Mouse (Mus musculus) lung, postnatal 0 days (tissue): ENCODE results near the gene Nkx2-5. TPM values are rescaled to one million over a fixed set of nuclear protein-coding genes. Genes with fewer than 3 reads are reported as not detected.

Source experiments
- ATAC-seq: fragments of 200-750 bp; cut with Nextera tagmentation; 2 replicates; pipeline ENCODE4 v1.8.0; 2017; ENCODE audit warnings: moderate library complexity
- DNase-seq: peaks from one replicate; pipeline ENCODE4 v3.0.0-alpha.2; 2016; ENCODE audit warnings: low spot score
- H3K27ac ChIP-seq: fragments of 300-500 bp; sonication (generic); 2 replicates; pipeline ENCODE4 v1.5.1; 2014; ENCODE audit warnings: antibody characterized with exemption, mild to moderate bottlenecking, low read length, mixed read lengths
- H3K27me3 ChIP-seq: fragments of 300-500 bp; sonication (generic); replicated peaks from 2 replicates; pipeline ENCODE4 v1.6.1; 2014; ENCODE audit warnings: low read length, mixed read lengths; ENCODE audit not compliant: insufficient read depth
- H3K36me3 ChIP-seq: fragments of 300-500 bp; sonication (generic); 2 replicates; pipeline ENCODE4 v1.6.1; 2014; ENCODE audit warnings: low read length, mixed read lengths; ENCODE audit not compliant: insufficient read depth
- H3K4me1 ChIP-seq: fragments of 300-500 bp; sonication (generic); 2 replicates; pipeline ENCODE4 v1.6.1; 2014; ENCODE audit warnings: antibody characterized with exemption, low read depth, low read length, mixed read lengths; ENCODE audit not compliant: insufficient read depth
- H3K4me2 ChIP-seq: fragments of 300-500 bp; sonication (generic); replicated peaks from 2 replicates; pipeline ENCODE4 v1.6.1; 2014; ENCODE audit warnings: low read depth, mild to moderate bottlenecking, low read length, moderate library complexity, mixed read lengths
- H3K4me3 ChIP-seq: fragments of 300-500 bp; sonication (generic); 2 replicates; pipeline ENCODE4 v1.5.1; 2014; ENCODE audit warnings: low read depth, low read length
- H3K9ac ChIP-seq: fragments of 300-500 bp; sonication (generic); replicated peaks from 2 replicates; pipeline ENCODE4 v1.6.1; 2014; ENCODE audit warnings: low read depth, mild to moderate bottlenecking
- H3K9me3 ChIP-seq: fragments of 300-500 bp; sonication (generic); 2 replicates; pipeline ENCODE4 v1.6.1; 2016; ENCODE audit warnings: low read length, mixed read lengths
- CTCF ChIP-seq: IDR thresholded peaks from 2 replicates; pipeline ENCODE4 v1.5.1; 2016; ENCODE audit warnings: antibody characterized with exemption, mild to moderate bottlenecking
- EP300 ChIP-seq: IDR thresholded peaks from 2 replicates; pipeline ENCODE4 v1.6.1; 2016; ENCODE audit warnings: antibody characterized with exemption, mild to moderate bottlenecking, control low read depth
- WGBS: fragments of 180-500 bp; shearing (Covaris S2); extraction: QIAGEN DNeasy Blood & Tissue Kit; methylation state at CpG from one replicate; pipeline ENCODE4 v1.1.7; 2014; 5-methylcytosine and 5-hydroxymethylcytosine counted together
- polyA plus RNA-seq: library from polyadenylated mRNA; unstranded; fragments of >200 nt; fragmentation: Nextera tagmentation; extraction: Ambion mirVana; gene quantifications from 2 replicates; pipeline ENCODE4 v1.2.1, GENCODE M21; 2015

Nkx2-5 gene
- polyA plus RNA-seq, 1 experiment from 2014 or later = 0.38 TPM

DNA sequence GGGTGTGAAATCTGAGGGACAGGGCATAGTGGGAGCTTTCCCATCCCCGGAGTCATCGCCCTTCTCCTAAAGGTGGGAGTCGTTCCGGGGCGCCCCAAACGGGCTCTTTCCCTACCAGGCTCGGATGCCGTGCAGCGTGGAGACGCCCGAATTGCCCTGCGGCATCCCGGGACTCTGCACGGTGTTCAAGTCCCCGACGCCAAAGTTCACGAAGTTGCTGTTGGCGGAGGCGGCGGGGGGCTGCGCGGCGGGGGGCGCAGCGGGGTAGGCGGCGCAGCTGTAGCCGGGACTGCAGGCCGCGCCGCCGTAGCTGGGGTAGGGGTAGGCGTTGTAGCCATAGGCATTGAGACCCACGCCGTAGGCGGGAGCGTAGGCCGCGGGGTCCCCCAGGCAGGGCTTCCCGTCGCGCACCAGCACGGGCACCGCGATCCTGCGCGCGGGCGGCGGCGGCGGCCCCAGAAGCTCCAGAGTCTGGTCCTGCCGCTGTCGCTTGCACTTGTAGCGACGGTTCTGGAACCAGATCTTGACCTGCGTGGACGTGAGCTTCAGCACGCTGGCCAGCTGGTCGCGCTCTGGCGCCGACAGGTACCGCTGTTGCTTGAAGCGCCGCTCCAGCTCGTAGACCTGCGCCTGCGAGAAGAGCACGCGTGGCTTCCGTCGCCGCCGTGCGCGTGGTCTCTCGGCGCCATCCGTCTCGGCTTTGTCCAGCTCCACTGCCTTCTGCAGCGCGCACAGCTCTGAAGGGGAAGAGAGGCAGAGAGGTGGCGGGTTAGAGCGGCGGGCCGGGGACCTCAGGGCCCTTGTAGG, 5.7 kb downstream of the Nkx2-5 start:
- H3K4me3 ChIP-seq = peak overlapping the region; percentile 14; the same call in 1 of the 2 replicates
- no peak for DNase-seq
- no peaks in the 10 kb centered on the region for H3K36me3 ChIP-seq
- no peaks in the 10 kb centered on the region for H3K9me3 ChIP-seq
- no peak for ATAC-seq
- H3K4me1 ChIP-seq = no peaks in the 10 kb centered on the region; the same call in 1 of the 2 replicates
- 1% methylated on average over 58 of the region's 87 CpGs for WGBS
- peaks cover 86% of the 10 kb centered on the region for H3K27me3 ChIP-seq
- no peak overlapping the region for H3K27ac ChIP-seq
- TF ChIP-seq CTCF = no peak
- no peak overlapping the region for H3K9ac ChIP-seq
- 0 out of 2 replicates have a peak overlapping the region, but pooled peaks have one; percentile 25 for H3K4me2 ChIP-seq

DNA sequence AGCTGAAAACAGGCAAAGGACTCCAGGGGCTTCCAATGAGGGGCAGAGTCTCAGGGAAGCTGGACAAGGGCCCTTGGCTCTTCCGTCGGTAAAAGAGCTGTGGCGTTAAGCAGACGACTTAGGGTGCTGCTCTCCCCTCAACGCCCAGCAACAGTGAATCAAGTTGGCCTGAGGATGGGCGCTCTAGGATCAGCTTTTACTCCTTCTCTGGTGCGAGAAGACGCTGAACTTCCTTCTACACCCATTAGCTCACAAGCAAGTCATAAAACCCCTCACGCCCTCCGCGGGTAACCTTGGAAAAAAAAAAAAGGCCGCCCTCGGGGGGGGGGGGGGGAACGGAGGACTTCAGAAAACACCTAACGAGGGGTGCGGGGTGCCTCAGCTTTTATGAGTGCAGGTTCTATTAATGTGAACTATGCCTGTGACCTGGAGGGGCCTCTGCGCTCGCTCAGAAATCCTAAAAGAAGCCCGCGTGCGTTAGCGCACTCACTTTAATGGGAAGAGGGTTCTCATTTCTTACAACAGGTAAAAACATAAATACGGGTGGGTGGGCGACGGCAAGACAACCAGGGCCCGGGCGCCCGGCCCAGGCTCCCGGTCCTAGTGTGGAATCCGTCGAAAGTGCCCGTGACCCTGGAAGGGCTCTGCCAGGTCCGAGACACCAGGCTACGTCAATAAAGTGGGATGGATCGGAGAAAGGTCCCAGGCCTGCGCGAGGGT, 6.5 kb downstream of the Nkx2-5 start:
- H3K9me3 ChIP-seq = no peaks in the 10 kb centered on the region
- TF ChIP-seq CTCF = no peak
- TF ChIP-seq EP300 = no peak
- no peak overlapping the region for H3K27ac ChIP-seq
- no peaks in the 10 kb centered on the region for H3K36me3 ChIP-seq
- WGBS = 4% methylated on average over 36 of the region's 37 CpGs
- H3K4me3 ChIP-seq = 0 out of 2 replicates have a peak overlapping the region, but pooled peaks have one; percentile 14
- DNase-seq = no peak
- H3K9ac ChIP-seq = no peak overlapping the region
- ATAC-seq = no peak
- H3K4me2 ChIP-seq = no peak overlapping the region
- peaks cover 88% of the 10 kb centered on the region for H3K27me3 ChIP-seq
- no peaks in the 10 kb centered on the region; the same call in 1 of the 2 replicates for H3K4me1 ChIP-seq

DNA sequence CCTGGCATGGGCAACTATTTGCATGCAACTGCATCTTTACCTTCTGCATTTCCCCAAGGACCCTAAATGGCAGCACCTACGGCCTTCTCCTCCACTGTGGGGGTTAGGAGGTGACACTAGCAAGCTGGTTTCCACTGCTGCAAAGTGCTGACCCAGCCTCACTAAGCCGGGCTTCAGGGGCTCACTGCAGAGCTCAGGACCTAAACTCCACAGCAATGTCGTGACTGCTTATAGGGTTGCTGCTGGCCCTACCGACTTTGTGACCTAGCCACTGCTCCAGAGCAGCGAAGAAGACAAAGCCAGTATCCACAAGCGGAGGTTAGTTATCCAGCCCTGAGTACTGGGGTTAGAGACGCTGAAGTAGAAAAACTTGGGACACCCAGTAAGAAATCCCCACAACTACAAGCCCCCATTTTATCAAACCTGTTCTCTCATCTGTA, 7.2 kb downstream of the Nkx2-5 start:
- peaks cover 82% of the 10 kb centered on the region for H3K27me3 ChIP-seq
- H3K9ac ChIP-seq = no peak overlapping the region
- H3K9me3 ChIP-seq = no peaks in the 10 kb centered on the region
- ATAC-seq (no peak), DNase-seq (no peak)
- no peak for TF ChIP-seq EP300
- no peak for TF ChIP-seq CTCF
- WGBS = 14% methylated on average over 7 of the region's 7 CpGs
- H3K4me3 ChIP-seq = no peak overlapping the region
- H3K36me3 ChIP-seq = no peaks in the 10 kb centered on the region
- H3K27ac ChIP-seq = no peak overlapping the region
- H3K4me2 ChIP-seq = no peak overlapping the region
- no peaks in the 10 kb centered on the region; the same call in 1 of the 2 replicates for H3K4me1 ChIP-seq

DNA sequence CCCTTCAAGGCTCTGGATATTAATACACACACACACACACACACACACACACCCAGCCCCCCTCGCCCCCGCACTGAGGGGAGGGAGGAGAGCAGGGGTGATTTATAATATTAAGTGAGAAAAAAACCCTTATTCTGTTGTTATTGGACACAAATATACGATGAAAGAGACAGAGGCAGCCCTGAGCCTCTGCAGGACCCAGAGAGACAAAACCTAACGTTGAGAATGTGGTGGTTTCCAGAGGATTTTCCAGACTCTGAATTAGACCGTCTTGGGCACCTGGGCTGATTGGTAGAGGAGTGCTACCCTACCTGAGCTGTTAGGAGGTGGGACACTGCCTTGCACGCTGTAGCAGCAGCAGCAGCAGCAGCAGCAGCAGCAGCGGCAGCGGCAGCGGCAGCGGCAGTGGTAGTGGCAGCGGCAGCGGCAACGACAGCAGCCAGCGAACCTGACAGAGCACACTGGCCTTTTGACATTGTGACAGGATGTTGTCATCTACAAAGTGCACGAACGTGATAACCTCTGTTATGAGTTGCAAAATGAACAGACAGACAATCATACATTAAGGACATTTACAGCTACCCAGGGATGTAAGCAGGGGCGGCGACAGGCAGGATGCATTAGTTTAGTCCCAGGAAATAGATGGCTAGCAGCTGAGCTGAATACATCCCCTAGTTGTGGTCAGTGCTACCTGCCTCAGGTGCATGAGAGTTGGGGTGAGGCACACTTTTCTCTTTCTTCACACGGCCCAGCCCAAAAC, 7.8 kb downstream of the Nkx2-5 start:
- Histone ChIP-seq H3K4me2 (no peak overlapping the region), H3K9ac (no peak overlapping the region), H3K36me3 (no peaks in the 10 kb centered on the region), H3K27me3 (peaks cover 76% of the 10 kb centered on the region), H3K9me3 (no peaks in the 10 kb centered on the region), H3K4me3 (no peak overlapping the region), H3K27ac (no peak overlapping the region), H3K4me1 (no peaks in the 10 kb centered on the region; the same call in 1 of the 2 replicates)
- DNase-seq (no peak), ATAC-seq (no peak)
- WGBS = 7% methylated on average over 19 of the region's 19 CpGs
- no peak for TF ChIP-seq EP300
- no peak for TF ChIP-seq CTCF

GRCm38 (mm10) chr17:26836377-26836776, 8.4 kb downstream of the Nkx2-5 start:
- no peak for ATAC-seq

DNA sequence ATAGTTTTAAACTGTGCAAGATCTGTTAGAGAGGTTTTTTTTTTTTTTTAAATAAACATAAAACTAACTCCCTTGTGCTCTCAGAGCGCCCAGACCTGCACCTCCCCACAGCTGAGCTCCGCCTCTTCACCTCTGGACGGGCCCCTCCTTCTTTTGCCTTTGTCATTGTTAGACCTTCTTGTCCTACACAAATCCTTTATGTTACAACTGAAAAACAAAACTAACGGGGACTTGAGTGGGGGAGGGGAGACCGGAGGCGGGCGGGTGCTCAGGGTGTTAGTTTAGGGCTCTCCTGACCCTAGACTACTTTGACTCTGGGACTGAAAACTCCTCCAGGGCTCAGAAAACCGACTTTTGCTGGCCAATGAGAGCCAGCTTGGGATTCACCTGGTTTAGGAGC, 8.9 kb downstream of the Nkx2-5 start:
- DNase-seq (no peak), ATAC-seq (no peak)
- no peak overlapping the region for H3K9ac ChIP-seq
- H3K4me2 ChIP-seq = no peak overlapping the region
- H3K27me3 ChIP-seq = peaks cover 65% of the 10 kb centered on the region
- no peak overlapping the region for H3K4me3 ChIP-seq
- TF ChIP-seq EP300 (no peak), CTCF (no peak)
- no peak overlapping the region for H3K27ac ChIP-seq
- H3K4me1 ChIP-seq = no peaks in the 10 kb centered on the region; the same call in 1 of the 2 replicates
- no peaks in the 10 kb centered on the region for H3K36me3 ChIP-seq
- H3K9me3 ChIP-seq = no peaks in the 10 kb centered on the region
- WGBS = 19% methylated on average over 8 of the region's 8 CpGs

More at GRCm38 (mm10) chr17:26836377-26836776, 8.4 kb downstream of the Nkx2-5 start:
- TF ChIP-seq CTCF = no peak
- no peak for TF ChIP-seq EP300
- H3K4me1 ChIP-seq = no peaks in the 10 kb centered on the region; the same call in 1 of the 2 replicates
- H3K9ac ChIP-seq = no peak overlapping the region
- H3K27ac ChIP-seq = no peak overlapping the region
- WGBS = 27% methylated on average over 5 of the region's 5 CpGs
- H3K9me3 ChIP-seq = no peaks in the 10 kb centered on the region
- no peaks in the 10 kb centered on the region for H3K36me3 ChIP-seq
- H3K4me3 ChIP-seq = no peak overlapping the region
- peaks cover 70% of the 10 kb centered on the region for H3K27me3 ChIP-seq
- no peak overlapping the region for H3K4me2 ChIP-seq
- DNase-seq = no peak
